Mouse (Mus musculus) Patski (cell line): ENCODE results near the gene Gm13285. TPM values are rescaled to one million over a fixed set of nuclear protein-coding genes. Genes with fewer than 3 reads are reported as not detected.
"Not testable (repeated sequence)": the region's sequence is repeated elsewhere in the genome, so short reads cannot be mapped to it uniquely, and the experiment has no call there.

Source experiments
- ATAC-seq: fragments of 100-300 bp; one replicate; pipeline ENCODE4 v1.8.0; 2021
- CTCF ChIA-PET: fragments of 350-600 bp; sonication (Branson Sonifier 250); formaldehyde crosslinking; loops from one replicate; lab custom pipeline; 2022; ENCODE audit warnings: inconsistent platforms; lab: Charles Lee
- POLR2A ChIA-PET: fragments of 350-600 bp; sonication (Branson Sonifier 250); formaldehyde crosslinking; loops from one replicate; lab custom pipeline; 2022; ENCODE audit warnings: antibody characterized with exemption, inconsistent platforms; lab: Charles Lee
- DNase-seq: peaks from one replicate; pipeline ENCODE4 v3.0.0-alpha.2; 2011; ENCODE audit warnings: low read depth, low spot score
- H3K27me3 ChIP-seq: fragments of 371-371 bp; one replicate; pipeline ENCODE4 v1.5.1; 2021
- CTCF ChIP-seq: fragments of 100-300 bp; IDR thresholded peaks from one replicate; pipeline ENCODE4 v1.5.1; 2021
- in situ Hi-C: fragments of 300-500 bp; cut with MboI; formaldehyde crosslinking; loops from 3 replicates; pipeline ENCODE4 v1.11.1; 2018; ENCODE audit warnings: low pct_unique_long_range_greater_than_20kb, mixed read lengths
- polyA plus RNA-seq: library from polyadenylated mRNA; unstranded; gene quantifications from one replicate; pipeline ENCODE4 v1.2.3, GENCODE M21; 2021

The Gm13285 gene
- polyA plus RNA-seq, 1 experiment from 2014 or later: 1.1 TPM

DNA sequence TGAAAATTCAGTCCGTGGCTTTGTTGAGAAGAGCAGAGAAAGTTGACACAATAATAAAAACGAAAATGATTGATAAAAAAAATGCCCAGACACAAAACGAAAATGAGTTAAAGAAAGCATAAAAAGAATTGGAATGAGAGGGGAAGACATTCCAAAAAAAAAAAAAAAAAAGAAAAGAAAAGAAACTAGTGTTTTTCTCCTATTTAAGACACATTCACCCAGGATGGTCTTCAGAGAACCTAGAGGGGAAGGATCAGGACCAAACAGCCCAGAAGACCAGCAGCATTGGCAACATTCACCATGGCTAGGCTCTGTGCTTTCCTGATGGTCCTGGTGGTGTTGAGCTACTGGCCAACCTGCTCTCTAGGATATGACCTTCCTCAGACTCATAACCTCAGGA lies 16.5 kb downstream of the Gm13285 start, which contains the start of gene Ifna7:
TSS of gene Ifna7 (plus strand) at position 301 of the 400 bp plus-strand sequence.
- no peak for DNase-seq

DNA sequence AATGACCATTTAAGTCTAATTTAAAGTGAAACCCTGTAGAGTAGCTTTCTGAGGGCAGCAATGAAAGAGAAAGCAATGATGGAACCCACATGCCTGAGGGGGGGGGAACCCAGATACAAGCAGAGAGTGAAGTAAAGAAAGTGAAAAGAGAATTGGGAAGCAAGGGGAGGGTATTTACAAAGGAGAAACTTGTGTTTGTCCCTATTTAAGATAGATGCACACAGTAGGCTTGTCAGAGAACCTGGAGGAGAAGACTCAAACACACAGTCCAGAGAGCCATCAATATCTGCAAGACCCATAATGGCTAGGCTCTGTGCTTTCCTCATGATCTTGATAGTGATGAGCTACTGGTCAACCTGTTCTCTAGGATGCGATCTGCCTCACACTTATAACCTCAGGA lies 20.2 kb downstream of the Gm13285 start, which contains the start of gene Ifna11:
TSS of gene Ifna11 (plus strand) at position 301 of the 400 bp plus-strand sequence.
- CTCF ChIA-PET: interaction anchor here (1.2 kb wide), 1 partner anchor 11 kb away, joined by 5 read pairs; no protein-coding TSS in a partner anchor
- TF ChIP-seq CTCF: no peak
- in situ Hi-C loops: no loop called here
- DNase-seq (no peak), ATAC-seq (no peak)
- POLR2A ChIA-PET: no interaction called here
- no peaks in the 10 kb centered on the region for H3K27me3 ChIP-seq

More for the DNA sequence above, 16.5 kb downstream of the Gm13285 start, which contains the start of gene Ifna7:
- H3K27me3 ChIP-seq: no peaks in the 10 kb centered on the region
- ChIA-PET CTCF (no interaction called here), POLR2A (no interaction called here)
- in situ Hi-C loops: no loop called here
- no peak for ATAC-seq
- TF ChIP-seq CTCF: no peak

DNA sequence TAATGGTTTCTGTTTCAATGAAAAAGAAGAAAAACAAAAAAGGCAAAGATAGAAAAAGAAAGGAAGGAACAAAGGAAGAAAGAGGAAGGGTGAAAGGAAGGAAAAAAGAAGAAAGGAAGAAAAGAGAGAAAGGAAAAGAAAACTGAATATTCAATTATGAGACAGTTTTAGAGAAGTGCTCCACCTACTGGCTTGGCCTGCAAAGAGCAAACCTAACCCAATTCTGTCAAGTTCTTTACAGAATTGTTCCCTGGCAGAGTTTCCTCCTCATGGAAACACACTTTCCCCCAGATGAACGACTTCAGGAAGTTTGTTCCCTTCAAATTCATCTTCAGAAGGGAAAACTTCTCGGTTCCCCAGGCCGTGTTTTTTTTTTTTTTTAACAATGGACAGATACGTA lies 23.5 kb downstream of the Gm13285 start:
- ATAC-seq: no peak
- peak; percentile 34 for TF ChIP-seq CTCF
- ChIA-PET POLR2A (no interaction called here), CTCF (interaction anchor here (1.9 kb wide), 1 partner anchor 8 kb away, joined by 10 read pairs; no protein-coding TSS in a partner anchor)
- no peaks in the 10 kb centered on the region for H3K27me3 ChIP-seq
- DNase-seq: no peak
- in situ Hi-C loops: no loop called here

GRCm38 (mm10) chr4:88827116-88827515 lies 27.7 kb downstream of the Gm13285 start, which contains the start of gene Ifna6:
TSS of gene Ifna6 (plus strand) at chr4:88827416.
- H3K27me3 ChIP-seq, CTCF ChIA-PET, ATAC-seq, DNase-seq, POLR2A ChIA-PET: not testable (repeated sequence)
- in situ Hi-C loops: loop anchor here (25.0 kb wide), 4 partner anchors 665 to 1715 kb away; partner anchors contain the start of gene Dmrta1

DNA sequence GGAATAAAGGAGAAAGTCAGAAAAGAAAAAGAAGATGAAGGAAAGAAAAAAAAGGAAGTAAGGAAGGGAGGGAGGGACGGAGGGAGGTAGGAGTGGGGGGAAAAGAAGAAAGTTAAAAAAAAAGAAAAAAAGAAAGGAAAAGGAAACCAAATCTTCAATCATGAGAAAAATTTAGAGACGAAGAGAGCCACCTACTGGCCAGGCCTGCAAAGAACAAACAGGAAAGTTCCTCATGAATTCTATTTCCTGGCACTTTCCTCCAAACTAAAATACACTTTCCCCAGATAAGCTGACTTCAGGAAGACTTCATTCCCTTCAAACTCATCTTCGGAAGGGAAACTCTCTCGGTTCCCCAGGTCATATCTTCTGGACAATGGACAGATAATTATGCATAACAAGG lies 31.1 kb downstream of the Gm13285 start:
- ChIA-PET CTCF (interaction anchor here (1.0 to 3.0 kb wide), 18 partner anchors 8 to 669 kb away, joined by 3 to 31 read pairs (median 6); partner anchors contain the start of genes Ifna14 and Ifna4), POLR2A (no interaction called here)
- peaks cover 4% of the 10 kb centered on the region for H3K27me3 ChIP-seq
- in situ Hi-C loops: loop anchor here (5.0 to 25.0 kb wide), 5 partner anchors 258 to 1718 kb away; partner anchors contain the start of genes Dmrta1 and Ifna14
- DNase-seq: peak; percentile 30
- peak; percentile 97 for TF ChIP-seq CTCF
- peak; percentile 27 for ATAC-seq

DNA sequence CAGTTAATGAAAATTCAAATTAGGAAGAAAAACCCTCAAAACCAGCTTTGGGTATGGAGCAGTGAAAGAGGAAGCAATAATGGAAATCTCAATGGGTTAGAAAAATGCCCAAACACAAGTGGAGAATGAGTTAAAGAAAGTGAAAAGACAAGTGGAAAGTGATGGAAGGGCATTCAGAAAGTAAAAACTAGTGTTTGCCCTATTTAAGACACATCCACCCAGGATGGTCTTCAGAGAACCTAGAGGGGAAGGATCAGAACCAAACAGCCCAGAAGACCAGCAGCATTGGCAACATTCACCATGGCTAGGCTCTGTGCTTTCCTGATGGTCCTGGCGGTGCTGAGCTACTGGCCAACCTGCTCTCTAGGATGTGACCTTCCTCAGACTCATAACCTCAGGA lies 35.8 kb downstream of the Gm13285 start, which contains the start of gene Ifna5:
TSS of gene Ifna5 (plus strand) at position 301 of the 400 bp plus-strand sequence.
- POLR2A ChIA-PET, ATAC-seq, H3K27me3 ChIP-seq, CTCF ChIA-PET, DNase-seq: not testable (repeated sequence)
- in situ Hi-C loops: loop anchor here (25.0 kb wide), 4 partner anchors 673 to 1723 kb away; partner anchors contain the start of gene Dmrta1

- POLR2A ChIA-PET: no interaction called here
These were observed 39.4 kb downstream of the Gm13285 start for GRCm38 (mm10) chr4:88838828-88839227.

GRCm38 (mm10) chr4:88840058-88840457 lies 40.6 kb downstream of the Gm13285 start:
- ChIA-PET POLR2A (no interaction called here), CTCF (no interaction called here)
- no peak for ATAC-seq
- TF ChIP-seq CTCF: no peak
- H3K27me3 ChIP-seq: peaks cover 4% of the 10 kb centered on the region
- DNase-seq: no peak
- in situ Hi-C loops: loop anchor here (25.0 kb wide), 4 partner anchors 678 to 1728 kb away; partner anchors contain the start of gene Dmrta1

More at GRCm38 (mm10) chr4:88838828-88839227, 39.4 kb downstream of the Gm13285 start:
- in situ Hi-C loops: loop anchor here (25.0 kb wide), 4 partner anchors 677 to 1727 kb away; partner anchors contain the start of gene Dmrta1
- peak; percentile 42 for TF ChIP-seq CTCF
- CTCF ChIA-PET: interaction anchor here (1.1 kb wide), 1 partner anchor 10 kb away, joined by 4 read pairs; no protein-coding TSS in a partner anchor
- DNase-seq (no peak), ATAC-seq (no peak)
- H3K27me3 ChIP-seq: no peaks in the 10 kb centered on the region

DNA sequence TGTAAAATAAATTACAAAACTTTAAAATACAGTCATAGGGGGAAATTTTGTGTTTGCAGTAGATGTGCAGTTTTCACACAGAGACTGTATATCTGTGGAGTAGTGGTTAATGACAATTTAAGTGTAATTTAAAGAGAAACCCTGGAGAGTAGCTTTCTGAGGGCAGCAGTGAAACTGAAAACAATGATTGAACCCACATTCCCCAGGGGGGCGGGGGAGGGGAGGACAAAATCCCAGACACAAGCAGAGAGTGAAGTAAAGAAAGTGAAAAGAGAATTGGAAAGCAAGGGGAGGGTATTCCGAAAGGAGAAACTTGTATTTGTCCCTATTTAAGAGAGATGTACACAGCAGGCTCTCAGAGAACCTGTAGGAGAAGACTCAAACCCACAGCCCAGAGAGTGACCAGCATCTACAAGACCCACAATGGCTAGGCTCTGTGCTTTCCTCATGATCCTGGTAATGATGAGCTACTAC lies 42.0 kb downstream of the Gm13285 start, which contains the start of gene Ifna4:
TSS of gene Ifna4 (plus strand) at position 424 of the 474 bp plus-strand sequence.
- ChIA-PET POLR2A (no interaction called here), CTCF (interaction anchor here (1.1 kb wide), 1 partner anchor 10 kb away, joined by 6 read pairs; no protein-coding TSS in a partner anchor)
- peaks cover 8% of the 10 kb centered on the region for H3K27me3 ChIP-seq
- no peak for DNase-seq
- in situ Hi-C loops: loop anchor here (25.0 kb wide), 4 partner anchors 679 to 1729 kb away; partner anchors contain the start of gene Dmrta1
- ATAC-seq: no peak
- TF ChIP-seq CTCF: no peak

GRCm38 (mm10) chr4:88845334-88845733 lies 45.9 kb downstream of the Gm13285 start:
- peak; percentile 40 for TF ChIP-seq CTCF
- H3K27me3 ChIP-seq: peaks cover 9% of the 10 kb centered on the region
- no peak for DNase-seq
- POLR2A ChIA-PET: no interaction called here
- CTCF ChIA-PET: no interaction called here
- ATAC-seq: no peak
- in situ Hi-C loops: loop anchor here (25.0 kb wide), 4 partner anchors 683 to 1733 kb away; partner anchors contain the start of gene Dmrta1

- ATAC-seq (no peak), DNase-seq (no peak)
- no peak for TF ChIP-seq CTCF
- peaks cover 5% of the 10 kb centered on the region for H3K27me3 ChIP-seq
- CTCF ChIA-PET: interaction anchor here (1.3 kb wide), 1 partner anchor 11 kb away, joined by 4 read pairs; no protein-coding TSS in a partner anchor
- in situ Hi-C loops: loop anchor here (25.0 kb wide), 5 partner anchors 87 to 1737 kb away; partner anchors contain the start of genes Dmrta1, Gm13271, Gm13283 and Gm13290
- POLR2A ChIA-PET: no interaction called here
These were observed 50.2 kb downstream of the Gm13285 start, which contains the start of gene Ifna1 for GRCm38 (mm10) chr4:88849698-88850097. TSS of gene Ifna1 (plus strand) at chr4:88850087.

Other genes with a start within 250 kb of the Gm13285 start
- gene Ifna15, start 241.4 kb upstream of the Gm13285 start, polyA plus RNA-seq: not detected
- gene Ifna14, start 227.9 kb upstream of the Gm13285 start, polyA plus RNA-seq: not detected
- not detected for gene Ifna9, start 207.3 kb upstream of the Gm13285 start, polyA plus RNA-seq
- gene Ifna12, start 196.3 kb upstream of the Gm13285 start, polyA plus RNA-seq: not detected
- gene C87499, start 165.3 kb upstream of the Gm13285 start, polyA plus RNA-seq: not detected
- gene Ifna13, start 155.2 kb upstream of the Gm13285 start, polyA plus RNA-seq: not detected
- gene Ifna16, start 122.7 kb upstream of the Gm13285 start, polyA plus RNA-seq: not detected
- not detected for gene Ifna2, start 115.8 kb upstream of the Gm13285 start, polyA plus RNA-seq
- gene Ifnab, start 108.3 kb upstream of the Gm13285 start, polyA plus RNA-seq: not detected
- 1.3 TPM for gene Gm26566, start 77.9 kb upstream of the Gm13285 start, polyA plus RNA-seq
- 18.2 TPM for gene Klhl9, start 77.2 kb upstream of the Gm13285 start, polyA plus RNA-seq
- gene Gm13271, start 44.8 kb upstream of the Gm13285 start, polyA plus RNA-seq: not detected
- not detected for gene Gm13283, start 39.5 kb upstream of the Gm13285 start, polyA plus RNA-seq
- 2.7 TPM for gene Gm13290, start 25.8 kb upstream of the Gm13285 start, polyA plus RNA-seq
- not detected for gene Gm13289, start 22.7 kb upstream of the Gm13285 start, polyA plus RNA-seq
- not detected for gene Gm13272, start 19.8 kb upstream of the Gm13285 start, polyA plus RNA-seq
- gene Ifnz, start 17.5 kb upstream of the Gm13285 start, polyA plus RNA-seq: not detected
- gene Gm13276, start 14.0 kb upstream of the Gm13285 start, polyA plus RNA-seq: 2.4 TPM
- gene Gm13277, start 11.0 kb upstream of the Gm13285 start, polyA plus RNA-seq: not detected
- not detected for gene Gm13278, start 8.1 kb upstream of the Gm13285 start, polyA plus RNA-seq
- gene Gm13275, start 5.2 kb upstream of the Gm13285 start, polyA plus RNA-seq: not detected
- not detected for gene Gm13279, start 2.3 kb upstream of the Gm13285 start, polyA plus RNA-seq
- gene Gm13287, start 3.6 kb downstream of the Gm13285 start, polyA plus RNA-seq: 2.1 TPM
- gene Gm13288, start 5.9 kb downstream of the Gm13285 start, polyA plus RNA-seq: 0.22 TPM
- not detected for gene Ifna7, start 16.6 kb downstream of the Gm13285 start, polyA plus RNA-seq
- gene Ifna11, start 20.3 kb downstream of the Gm13285 start, polyA plus RNA-seq: not detected
- gene Ifna6, start 27.8 kb downstream of the Gm13285 start, polyA plus RNA-seq: not detected
- gene Ifna5, start 35.9 kb downstream of the Gm13285 start, polyA plus RNA-seq: not detected
- not detected for gene Ifna4, start 42.2 kb downstream of the Gm13285 start, polyA plus RNA-seq
- not detected for gene Ifna1, start 50.4 kb downstream of the Gm13285 start, polyA plus RNA-seq
- 0.15 TPM for gene Ifne, start 80.5 kb downstream of the Gm13285 start, polyA plus RNA-seq